Mouse (Mus musculus): Measurements from ENCODE around the gene Cpt1c. TPM values are rescaled to one million over a fixed set of nuclear protein-coding genes. Genes with fewer than 3 reads are reported as not detected.
A peak's percentile ranks its signal among the peaks of the same experiment; 100 is the strongest.

The Cpt1c gene
- polyA plus RNA-seq, 1 experiment, result 6.8 TPM

DNA sequence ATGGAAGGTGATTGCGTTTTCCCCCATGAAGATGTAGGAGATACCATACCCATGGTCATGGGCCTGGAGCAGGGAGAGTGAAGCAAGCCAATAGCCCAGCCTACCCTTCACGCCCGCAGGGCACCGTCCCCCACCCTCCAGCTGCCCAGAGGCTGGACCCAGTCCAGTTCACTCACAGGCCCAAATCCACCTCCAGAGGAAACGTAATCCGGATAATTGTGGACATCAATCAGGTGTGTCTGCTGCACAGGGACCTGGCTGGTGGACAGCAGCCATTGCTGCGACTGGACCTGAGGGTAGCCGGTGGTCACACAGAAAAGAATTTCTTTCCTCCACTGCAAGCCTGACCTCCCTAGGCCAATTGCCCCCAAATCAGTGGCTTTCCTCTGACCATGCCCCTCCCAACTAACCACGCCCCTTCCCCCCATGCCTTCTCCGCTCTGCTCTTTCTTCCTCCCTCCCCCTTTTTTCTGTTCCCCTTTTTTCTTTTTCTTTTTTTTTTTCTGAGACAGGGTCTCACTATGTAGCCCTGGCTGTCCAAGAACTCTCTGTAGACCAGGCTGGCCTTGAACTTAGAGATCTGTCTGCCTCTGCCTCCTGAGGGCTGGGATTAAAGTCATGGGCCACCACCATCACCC, 14.7 kb downstream of the Cpt1c start:
- no peaks in the 10 kb centered on the region for H3K27me3 ChIP-seq (ENCODE audit: control insufficient read depth, insufficient read depth, low read length)
- no peaks in the 10 kb centered on the region for H3K36me3 ChIP-seq (ENCODE audit: control insufficient read depth, insufficient read depth, low read length)
- WGBS, result 72% methylated on average over 10 of the region's 10 CpGs
- TF ChIP-seq POLR2A (IDR thresholded peaks at IDR 0.05; ENCODE audit: control insufficient read depth, extremely low read depth, insufficient read depth, low read length, poor library complexity), result no peak
- TF ChIP-seq CTCF (IDR thresholded peaks at IDR 0.05; ENCODE audit: borderline replicate concordance, control insufficient read depth, extremely low read depth, insufficient read depth, low read length, poor library complexity), result no peak
- no peaks in the 10 kb centered on the region for H3K4me1 ChIP-seq (replicated peaks; ENCODE audit: control insufficient read depth, insufficient read depth, low read length)
- DNase-seq, result no peak
- no peak overlapping the region for H3K4me3 ChIP-seq (ENCODE audit: control insufficient read depth, insufficient read depth, low read length)
- H3K27ac ChIP-seq (ENCODE audit: control insufficient read depth, insufficient read depth, low read length), result no peak overlapping the region

- no peak overlapping the region for H3K27ac ChIP-seq (ENCODE audit: control insufficient read depth, insufficient read depth, low read length)
- no peaks in the 10 kb centered on the region for H3K4me1 ChIP-seq (replicated peaks; ENCODE audit: control insufficient read depth, insufficient read depth, low read length)
- WGBS, result 88% methylated on average over 8 of the region's 8 CpGs
- no peak for DNase-seq
- no peaks in the 10 kb centered on the region for H3K36me3 ChIP-seq (ENCODE audit: control insufficient read depth, insufficient read depth, low read length)
- TF ChIP-seq POLR2A (IDR thresholded peaks at IDR 0.05; ENCODE audit: control insufficient read depth, extremely low read depth, insufficient read depth, low read length, poor library complexity) (no peak), CTCF (IDR thresholded peaks at IDR 0.05; ENCODE audit: borderline replicate concordance, control insufficient read depth, extremely low read depth, insufficient read depth, low read length, poor library complexity) (no peak)
- H3K4me3 ChIP-seq (ENCODE audit: control insufficient read depth, insufficient read depth, low read length), result no peak overlapping the region
- no peaks in the 10 kb centered on the region for H3K27me3 ChIP-seq (ENCODE audit: control insufficient read depth, insufficient read depth, low read length)
These were observed 15.4 kb downstream of the Cpt1c start for GRCm38 (mm10) chr7:44959281-44959680.

GRCm38 (mm10) chr7:44958208-44958607, 16.4 kb downstream of the Cpt1c start:
- TF ChIP-seq CTCF (IDR thresholded peaks at IDR 0.05; ENCODE audit: borderline replicate concordance, control insufficient read depth, extremely low read depth, insufficient read depth, low read length, poor library complexity), result no peak
- TF ChIP-seq POLR2A (IDR thresholded peaks at IDR 0.05; ENCODE audit: control insufficient read depth, extremely low read depth, insufficient read depth, low read length, poor library complexity), result no peak
- H3K4me1 ChIP-seq (replicated peaks; ENCODE audit: control insufficient read depth, insufficient read depth, low read length), result no peaks in the 10 kb centered on the region
- H3K27me3 ChIP-seq (ENCODE audit: control insufficient read depth, insufficient read depth, low read length), result no peaks in the 10 kb centered on the region
- H3K27ac ChIP-seq (ENCODE audit: control insufficient read depth, insufficient read depth, low read length), result no peak overlapping the region
- peak; percentile 29 for DNase-seq
- WGBS, result 27% methylated on average over 7 of the region's 7 CpGs
- H3K36me3 ChIP-seq (ENCODE audit: control insufficient read depth, insufficient read depth, low read length), result no peaks in the 10 kb centered on the region
- H3K4me3 ChIP-seq (ENCODE audit: control insufficient read depth, insufficient read depth, low read length), result no peak overlapping the region

DNA sequence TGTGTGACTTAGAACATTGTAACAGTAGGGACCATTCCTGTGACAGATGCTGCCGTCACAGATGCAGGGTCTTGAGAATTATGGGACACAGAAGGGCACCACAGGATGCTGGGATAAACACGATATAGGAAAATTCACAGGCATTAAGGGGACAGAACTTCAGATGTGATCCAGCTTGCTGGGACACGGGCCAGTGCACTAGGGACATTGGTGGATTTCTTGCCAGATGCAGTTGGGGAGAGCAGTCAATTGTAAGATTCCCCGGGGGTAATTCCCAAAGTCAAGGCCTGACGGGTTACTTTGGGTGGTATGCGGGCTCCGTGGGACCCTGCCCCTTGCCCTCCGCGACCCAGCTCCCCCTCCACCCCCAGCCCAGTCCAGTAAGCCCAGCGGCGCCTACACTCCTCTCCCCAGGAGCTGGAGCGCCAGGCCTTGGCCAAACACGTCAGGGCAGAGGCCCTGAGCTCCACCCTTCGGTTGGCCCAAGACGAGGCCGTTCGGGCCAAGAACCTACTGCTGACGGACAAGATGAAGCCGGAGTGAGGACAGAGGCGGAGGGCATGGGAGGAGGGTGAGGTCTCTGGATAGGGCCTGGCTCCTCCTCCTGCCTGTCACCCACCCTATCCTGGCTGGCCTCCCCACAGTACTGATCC, 17.3 kb downstream of the Cpt1c start:
- peaks cover 7% of the 10 kb centered on the region for H3K4me1 ChIP-seq (replicated peaks; ENCODE audit: control insufficient read depth, insufficient read depth, low read length)
- no peak overlapping the region for H3K4me3 ChIP-seq (ENCODE audit: control insufficient read depth, insufficient read depth, low read length)
- 95% methylated on average over 20 of the region's 20 CpGs for WGBS
- no peak for DNase-seq
- no peaks in the 10 kb centered on the region; the same call in 1 of the 2 replicates for H3K27me3 ChIP-seq (ENCODE audit: control insufficient read depth, insufficient read depth, low read length)
- no peak overlapping the region for H3K27ac ChIP-seq (ENCODE audit: control insufficient read depth, insufficient read depth, low read length)
- H3K36me3 ChIP-seq (ENCODE audit: control insufficient read depth, insufficient read depth, low read length), result no peaks in the 10 kb centered on the region
- TF ChIP-seq CTCF (IDR thresholded peaks at IDR 0.05; ENCODE audit: borderline replicate concordance, control insufficient read depth, extremely low read depth, insufficient read depth, low read length, poor library complexity) (no peak), POLR2A (IDR thresholded peaks at IDR 0.05; ENCODE audit: control insufficient read depth, extremely low read depth, insufficient read depth, low read length, poor library complexity) (no peak)

DNA sequence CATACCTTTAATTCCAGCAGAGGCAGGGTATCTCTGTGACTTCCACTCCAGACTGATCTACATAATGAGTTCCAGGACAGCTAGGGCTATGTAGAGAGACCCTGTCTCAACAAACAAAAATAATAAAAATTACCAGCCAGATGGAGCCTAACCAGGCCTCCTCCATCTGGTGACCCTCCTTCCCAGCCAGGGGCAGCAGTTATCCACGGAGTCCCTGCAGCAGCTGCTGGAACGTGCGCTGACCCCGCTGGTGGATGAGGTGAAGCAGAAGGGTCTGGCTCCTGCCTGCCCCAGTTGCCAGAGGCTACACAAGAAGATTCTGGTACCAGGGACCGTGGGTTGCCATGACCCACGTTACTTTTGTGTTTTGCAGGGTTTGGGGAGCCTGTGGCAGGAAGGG, 18.4 kb downstream of the Cpt1c start:
- H3K36me3 ChIP-seq (ENCODE audit: control insufficient read depth, insufficient read depth, low read length), result no peaks in the 10 kb centered on the region
- peaks cover 8% of the 10 kb centered on the region for H3K4me1 ChIP-seq (replicated peaks; ENCODE audit: control insufficient read depth, insufficient read depth, low read length)
- no peak overlapping the region for H3K4me3 ChIP-seq (ENCODE audit: control insufficient read depth, insufficient read depth, low read length)
- no peaks in the 10 kb centered on the region; the same call in 1 of the 2 replicates for H3K27me3 ChIP-seq (ENCODE audit: control insufficient read depth, insufficient read depth, low read length)
- no peak for DNase-seq
- H3K27ac ChIP-seq (ENCODE audit: control insufficient read depth, insufficient read depth, low read length), result no peak overlapping the region
- 92% methylated on average over 6 of the region's 6 CpGs for WGBS
- TF ChIP-seq POLR2A (IDR thresholded peaks at IDR 0.05; ENCODE audit: control insufficient read depth, extremely low read depth, insufficient read depth, low read length, poor library complexity), result no peak
- no peak for TF ChIP-seq CTCF (IDR thresholded peaks at IDR 0.05; ENCODE audit: borderline replicate concordance, control insufficient read depth, extremely low read depth, insufficient read depth, low read length, poor library complexity)

DNA sequence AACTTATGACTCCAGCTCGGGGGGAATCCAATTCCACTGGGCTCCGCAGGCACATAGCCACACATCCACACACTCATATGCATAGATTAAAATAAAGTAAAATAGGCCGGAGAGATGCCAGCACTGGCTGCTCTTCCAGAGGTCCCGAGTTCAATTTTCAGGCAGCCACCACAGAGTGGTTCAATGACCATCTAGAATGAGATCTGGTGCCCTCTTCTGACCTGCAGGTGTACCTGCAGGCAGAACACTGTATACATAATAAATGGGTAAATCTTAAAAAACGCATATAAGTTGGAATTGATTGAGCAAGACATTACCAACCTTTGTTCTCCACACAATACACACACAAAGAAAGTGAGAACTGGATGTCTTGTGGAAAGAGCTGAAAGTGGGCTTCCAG, 19.0 kb downstream of the Cpt1c start:
- Histone ChIP-seq H3K27me3 (ENCODE audit: control insufficient read depth, insufficient read depth, low read length) (no peaks in the 10 kb centered on the region; the same call in 1 of the 2 replicates), H3K4me1 (replicated peaks; ENCODE audit: control insufficient read depth, insufficient read depth, low read length) (peaks cover 8% of the 10 kb centered on the region), H3K36me3 (ENCODE audit: control insufficient read depth, insufficient read depth, low read length) (no peaks in the 10 kb centered on the region), H3K27ac (ENCODE audit: control insufficient read depth, insufficient read depth, low read length) (no peak overlapping the region), H3K4me3 (ENCODE audit: control insufficient read depth, insufficient read depth, low read length) (no peak overlapping the region)
- no peak for TF ChIP-seq CTCF (IDR thresholded peaks at IDR 0.05; ENCODE audit: borderline replicate concordance, control insufficient read depth, extremely low read depth, insufficient read depth, low read length, poor library complexity)
- TF ChIP-seq POLR2A (IDR thresholded peaks at IDR 0.05; ENCODE audit: control insufficient read depth, extremely low read depth, insufficient read depth, low read length, poor library complexity), result no peak
- WGBS, result 44% methylated on average over 5 of the region's 5 CpGs
- peak; percentile 32 for DNase-seq
